Mouse (Mus musculus) liver, postnatal 0 days (tissue): ENCODE measurements around the gene Ephx1. TPM values are rescaled to one million over a fixed set of nuclear protein-coding genes. Genes with fewer than 3 reads are reported as not detected.

Experiments
- ATAC-seq: fragments of 200-750 bp; cut with Nextera tagmentation; 2 replicates; pipeline ENCODE4 v1.8.0; 2017; ENCODE audit warnings: mild to moderate bottlenecking, moderate library complexity
- DNase-seq: peaks from one replicate; pipeline ENCODE4 v3.0.0-alpha.2; 2016
- H3K27ac ChIP-seq: fragments of 300-500 bp; sonication (generic); 2 replicates; pipeline ENCODE4 v1.5.1; 2014; ENCODE audit warnings: antibody characterized with exemption, moderate library complexity, mild to moderate bottlenecking, low read depth
- H3K27me3 ChIP-seq: fragments of 300-500 bp; sonication (generic); 2 replicates; pipeline ENCODE4 v1.6.1; 2014; ENCODE audit warnings: low read length, control low read depth, mixed read lengths; ENCODE audit not compliant: insufficient read depth
- H3K36me3 ChIP-seq: fragments of 300-500 bp; sonication (generic); replicated peaks from 2 replicates; pipeline ENCODE4 v1.6.1; 2014; ENCODE audit warnings: mild to moderate bottlenecking, control low read depth, low read length, moderate library complexity, mixed read lengths; ENCODE audit not compliant: insufficient read depth
- H3K4me1 ChIP-seq: fragments of 300-500 bp; sonication (generic); 2 replicates; pipeline ENCODE4 v1.6.1; 2014; ENCODE audit warnings: antibody characterized with exemption, mild to moderate bottlenecking, control low read depth; ENCODE audit not compliant: insufficient read depth
- H3K4me2 ChIP-seq: fragments of 300-500 bp; sonication (generic); 2 replicates; pipeline ENCODE4 v1.6.1; 2014; ENCODE audit warnings: low read depth, mild to moderate bottlenecking, low read length, moderate library complexity, mixed read lengths
- H3K4me3 ChIP-seq: fragments of 300-500 bp; sonication (generic); 2 replicates; pipeline ENCODE4 v1.5.1; 2014; ENCODE audit warnings: low read depth, low read length
- H3K9ac ChIP-seq: fragments of 300-500 bp; sonication (generic); replicated peaks from 2 replicates; pipeline ENCODE4 v1.6.1; 2014; ENCODE audit warnings: mild to moderate bottlenecking, moderate library complexity
- H3K9me3 ChIP-seq: fragments of 300-500 bp; sonication (generic); 2 replicates; pipeline ENCODE4 v1.6.1; 2016; ENCODE audit warnings: mild to moderate bottlenecking, control low read depth, low read length, mixed read lengths
- EP300 ChIP-seq: IDR thresholded peaks from 2 replicates; pipeline ENCODE4 v1.6.1; 2016; ENCODE audit warnings: antibody characterized with exemption, low read depth, mild to moderate bottlenecking
- WGBS: fragments of 180-500 bp; shearing (Covaris S2); extraction: QIAGEN DNeasy Blood & Tissue Kit; methylation state at CpG from one replicate; pipeline ENCODE4 v1.1.7; 2014; ENCODE audit not compliant: insufficient replicate concordance; 5-methylcytosine and 5-hydroxymethylcytosine counted together
- polyA plus RNA-seq: library from polyadenylated mRNA; unstranded; fragments of >200 nt; fragmentation: Nextera tagmentation; extraction: Ambion mirVana; gene quantifications from 2 replicates; pipeline ENCODE4 v1.2.1, GENCODE M21; 2015

Ephx1 gene
- polyA plus RNA-seq, 1 experiment from 2014 or later, result 83.5 TPM

- Histone ChIP-seq H3K9ac (no peak overlapping the region), H3K4me2 (no peak overlapping the region), H3K36me3 (no peaks in the 10 kb centered on the region), H3K4me3 (no peak overlapping the region), H3K9me3 (no peaks in the 10 kb centered on the region), H3K27me3 (no peaks in the 10 kb centered on the region), H3K27ac (no peak overlapping the region), H3K4me1 (no peaks in the 10 kb centered on the region; the same call in 1 of the 2 replicates)
- no peak for TF ChIP-seq EP300
- DNase-seq (no peak), ATAC-seq (no peak)
- WGBS, result 48% methylated on average over 4 of the region's 4 CpGs
Observed at GRCm38 (mm10) chr1:180926286-180926685, 94.4 kb downstream of the Ephx1 start.

Other genes with a start within 250 kb of the Ephx1 start
- 1,306 and 1,327 TPM in 2 replicates for gene H3f3a, start 207.0 kb downstream of the Ephx1 start, polyA plus RNA-seq
- gene Sde2, start 169.8 kb downstream of the Ephx1 start, polyA plus RNA-seq, result 11.5 and 11.8 TPM in 2 replicates
- gene Lefty2, start 127.8 kb downstream of the Ephx1 start, polyA plus RNA-seq, result not detected in 2 replicates
- 33.3 and 43.4 TPM in 2 replicates for gene Pycr2, start 116.6 kb downstream of the Ephx1 start, polyA plus RNA-seq
- 1.6 and 2.2 TPM in 2 replicates for gene Lefty1, start 85.9 kb downstream of the Ephx1 start, polyA plus RNA-seq
- gene Tmem63a, start 78.6 kb downstream of the Ephx1 start, polyA plus RNA-seq, result 6.3 and 7.4 TPM in 2 replicates
- gene 9130409I23Rik, start 30.3 kb upstream of the Ephx1 start, polyA plus RNA-seq, result 0.45 and 0.53 TPM in 2 replicates
- 5.9 and 7.8 TPM in 2 replicates for gene Nvl, start 123.3 kb upstream of the Ephx1 start, polyA plus RNA-seq
- 35.4 and 40.0 TPM in 2 replicates for gene Cnih4, start 123.8 kb upstream of the Ephx1 start, polyA plus RNA-seq
- 39.4 and 40.1 TPM in 2 replicates for gene Wdr26, start 191.1 kb upstream of the Ephx1 start, polyA plus RNA-seq